Mouse (Mus musculus): Measurements from ENCODE around the gene Gpha2.

DNA sequence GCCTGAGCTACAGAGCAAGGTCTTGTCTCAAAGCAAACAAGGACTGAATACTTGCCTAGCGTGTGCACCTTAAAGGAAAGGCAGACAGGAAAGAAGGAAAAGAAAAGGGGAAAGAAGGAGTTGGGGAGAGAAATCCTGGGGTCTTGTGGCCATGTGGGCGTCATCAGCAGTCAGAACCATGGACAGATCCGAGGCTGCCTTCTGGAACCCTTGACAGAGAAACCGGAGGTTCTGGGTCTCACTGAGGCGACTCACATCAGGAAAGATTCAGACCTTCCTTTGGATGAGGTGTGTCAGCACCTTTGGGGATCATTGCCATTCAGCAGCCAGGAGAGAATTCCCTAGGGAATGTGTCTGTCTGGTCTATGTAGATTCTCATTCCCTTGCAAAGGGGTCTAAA is 44.6 kb upstream of the Gpha2 start:
- TF ChIP-seq POLR2A (IDR thresholded peaks at IDR 0.05; ENCODE audit: borderline replicate concordance, extremely low read depth, insufficient read depth, insufficient read length, poor library complexity, severe bottlenecking) (no peak), CTCF (IDR thresholded peaks at IDR 0.05; ENCODE audit: borderline replicate concordance, extremely low read depth, insufficient read depth, insufficient read length) (no peak)

Measured in brain, embryonic 14.5 days (tissue).